Mouse (Mus musculus): ENCODE results near the gene Pim1. TPM values are rescaled to one million over a fixed set of nuclear protein-coding genes. Genes with fewer than 3 reads are reported as not detected.
"Not testable (repeated sequence)": the region's sequence is repeated elsewhere in the genome, so short reads cannot be mapped to it uniquely, and the experiment has no call there.

Pim1 gene
- polyA plus RNA-seq, 1 experiment = 35.8 TPM

DNA sequence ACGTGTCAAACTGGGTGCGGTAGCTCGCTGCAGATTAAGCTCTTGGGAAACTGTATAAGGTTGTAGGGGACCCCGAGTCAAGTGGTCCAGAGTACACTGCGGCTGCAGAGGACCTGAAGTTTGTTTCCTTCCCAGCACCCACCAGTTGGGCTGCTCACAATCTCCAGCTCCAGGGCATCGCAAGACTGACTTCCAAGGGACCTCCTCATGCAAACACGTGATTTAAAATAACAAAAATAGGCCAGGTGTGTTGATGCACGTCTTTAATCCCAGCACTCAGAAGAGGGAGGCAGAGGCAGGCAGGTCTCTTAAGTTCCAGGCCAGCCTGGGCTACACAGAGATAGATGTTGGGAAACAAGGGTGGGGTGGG lies 38.7 kb upstream of the Pim1 start:
- WGBS = 55% methylated on average over 8 of the region's 8 CpGs
- Histone ChIP-seq H3K4me3 (replicated peaks; ENCODE audit: extremely low read depth, low read depth, low read length) (no peak overlapping the region), H3K4me1 (ENCODE audit: control insufficient read depth, insufficient read depth, low read length) (no peaks in the 10 kb centered on the region; the same call in 1 of the 2 replicates)
- TF ChIP-seq CTCF (IDR thresholded peaks at IDR 0.05; ENCODE audit: insufficient read depth, low read length) = no peak
- no peak for DNase-seq

DNA sequence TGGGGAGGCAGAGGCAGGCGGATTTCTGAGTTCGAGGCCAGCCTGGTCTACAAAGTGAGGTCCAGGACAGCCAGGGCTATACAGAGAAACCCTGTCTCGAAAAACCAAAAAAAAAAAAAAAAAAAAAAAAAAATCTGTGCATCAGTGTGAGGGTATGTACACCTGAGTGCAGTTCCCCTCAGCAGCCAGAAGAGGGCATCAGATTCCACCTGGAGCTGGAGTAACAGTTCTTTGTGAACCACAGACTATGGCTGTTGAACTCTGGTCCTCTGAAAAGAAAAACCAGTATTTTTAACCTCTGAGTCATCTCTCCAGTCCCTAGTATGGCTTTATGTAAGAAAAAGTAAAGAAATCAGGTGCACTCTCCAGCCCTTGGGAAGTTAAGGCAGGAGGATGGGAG lies 36.4 kb upstream of the Pim1 start:
- not testable (repeated sequence) for H3K4me3 ChIP-seq (replicated peaks; ENCODE audit: extremely low read depth, low read depth, low read length); DNase-seq; H3K4me1 ChIP-seq (ENCODE audit: control insufficient read depth, insufficient read depth, low read length)
- 96% methylated on average over 2 of the region's 3 CpGs for WGBS

DNA sequence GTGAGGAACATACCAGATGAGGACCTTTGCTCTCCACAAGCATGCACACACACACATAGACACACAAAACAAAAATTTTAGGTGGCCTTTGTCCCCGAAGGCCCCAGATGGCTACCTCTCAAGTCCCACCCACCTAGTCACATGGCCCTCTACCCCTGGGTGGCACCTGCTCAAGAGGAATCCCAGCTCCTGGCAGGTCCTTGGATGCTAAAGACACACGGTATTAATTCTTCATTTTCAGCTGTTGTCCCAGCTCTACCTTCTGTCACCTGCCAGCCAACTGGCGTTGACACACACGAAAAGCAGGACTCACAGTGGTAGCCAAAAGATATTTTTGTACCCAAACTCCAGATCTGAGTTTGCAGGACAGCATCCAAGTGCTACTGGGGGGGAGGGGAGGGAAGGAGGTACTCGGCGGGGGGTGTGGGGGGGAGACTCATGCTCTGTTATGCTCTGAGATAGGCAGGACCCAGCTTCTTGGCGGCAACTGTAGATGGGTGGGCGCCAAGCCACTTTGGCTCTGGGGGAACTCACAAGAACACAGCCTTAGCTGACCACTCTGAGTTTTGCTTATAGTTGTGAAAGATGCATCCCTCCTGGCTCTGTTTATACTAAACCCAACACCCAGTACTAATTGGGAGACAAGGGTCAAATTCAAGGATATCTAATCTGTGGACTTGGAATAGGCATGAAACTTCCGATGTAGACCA lies 35.0 kb upstream of the Pim1 start:
- no peak for DNase-seq
- WGBS = 70% methylated on average over 9 of the region's 9 CpGs
- no peak for TF ChIP-seq CTCF (IDR thresholded peaks at IDR 0.05; ENCODE audit: insufficient read depth, low read length)
- TF ChIP-seq POLR2A (IDR thresholded peaks at IDR 0.05; ENCODE audit: borderline replicate concordance, extremely low read depth, low read depth, low read length) = no peak
- Histone ChIP-seq H3K4me3 (replicated peaks; ENCODE audit: extremely low read depth, low read depth, low read length) (no peak overlapping the region), H3K4me1 (ENCODE audit: control insufficient read depth, insufficient read depth, low read length) (peaks cover 10% of the 10 kb centered on the region; the same call in 1 of the 2 replicates)

- Histone ChIP-seq H3K4me3 (replicated peaks; ENCODE audit: extremely low read depth, low read depth, low read length) (no peak overlapping the region), H3K4me1 (ENCODE audit: control insufficient read depth, insufficient read depth, low read length) (peaks cover 10% of the 10 kb centered on the region; the same call in 1 of the 2 replicates)
- WGBS = 96% methylated on average over 4 of the region's 4 CpGs
- no peak for TF ChIP-seq CTCF (IDR thresholded peaks at IDR 0.05; ENCODE audit: insufficient read depth, low read length)
- no peak for TF ChIP-seq POLR2A (IDR thresholded peaks at IDR 0.05; ENCODE audit: borderline replicate concordance, extremely low read depth, low read depth, low read length)
- DNase-seq = no peak
Measured at GRCm38 (mm10) chr17:29456476-29456875, 34.1 kb upstream of the Pim1 start.

GRCm38 (mm10) chr17:29456926-29457325 lies 33.6 kb upstream of the Pim1 start:
- no peak overlapping the region for H3K4me3 ChIP-seq (replicated peaks; ENCODE audit: extremely low read depth, low read depth, low read length)
- DNase-seq = no peak
- H3K4me1 ChIP-seq (ENCODE audit: control insufficient read depth, insufficient read depth, low read length) = peaks cover 10% of the 10 kb centered on the region; the same call in 1 of the 2 replicates
- no peak for TF ChIP-seq POLR2A (IDR thresholded peaks at IDR 0.05; ENCODE audit: borderline replicate concordance, extremely low read depth, low read depth, low read length)
- TF ChIP-seq CTCF (IDR thresholded peaks at IDR 0.05; ENCODE audit: insufficient read depth, low read length) = no peak
- WGBS = 79% methylated on average over 2 of the region's 2 CpGs

- TF ChIP-seq CTCF (IDR thresholded peaks at IDR 0.05; ENCODE audit: insufficient read depth, low read length) (no peak), POLR2A (IDR thresholded peaks at IDR 0.05; ENCODE audit: borderline replicate concordance, extremely low read depth, low read depth, low read length) (no peak)
- Histone ChIP-seq H3K4me1 (ENCODE audit: control insufficient read depth, insufficient read depth, low read length) (peaks cover 10% of the 10 kb centered on the region; the same call in 1 of the 2 replicates), H3K4me3 (replicated peaks; ENCODE audit: extremely low read depth, low read depth, low read length) (no peak overlapping the region)
- WGBS = 68% methylated on average over 11 of the region's 11 CpGs
- peak; percentile 22 for DNase-seq
Measured at GRCm38 (mm10) chr17:29457795-29458560, 32.6 kb upstream of the Pim1 start.

- WGBS = 10% methylated on average over 24 of the region's 24 CpGs
- peak; percentile 42 for DNase-seq
- Histone ChIP-seq H3K4me3 (replicated peaks; ENCODE audit: extremely low read depth, low read depth, low read length) (no peak overlapping the region), H3K4me1 (ENCODE audit: control insufficient read depth, insufficient read depth, low read length) (peaks cover 10% of the 10 kb centered on the region; the same call in 1 of the 2 replicates)
- no peak for TF ChIP-seq CTCF (IDR thresholded peaks at IDR 0.05; ENCODE audit: insufficient read depth, low read length)
- no peak for TF ChIP-seq POLR2A (IDR thresholded peaks at IDR 0.05; ENCODE audit: borderline replicate concordance, extremely low read depth, low read depth, low read length)
Measured at GRCm38 (mm10) chr17:29459321-29460118, 31.0 kb upstream of the Pim1 start.

- TF ChIP-seq POLR2A (IDR thresholded peaks at IDR 0.05; ENCODE audit: borderline replicate concordance, extremely low read depth, low read depth, low read length) (no peak), CTCF (IDR thresholded peaks at IDR 0.05; ENCODE audit: insufficient read depth, low read length) (no peak)
- H3K4me3 ChIP-seq (replicated peaks; ENCODE audit: extremely low read depth, low read depth, low read length) = no peak overlapping the region
- WGBS = 20% methylated on average over 5 of the region's 5 CpGs
- H3K4me1 ChIP-seq (ENCODE audit: control insufficient read depth, insufficient read depth, low read length) = peaks cover 15% of the 10 kb centered on the region
- no peak for DNase-seq
Measured at GRCm38 (mm10) chr17:29460119-29460505, 30.4 kb upstream of the Pim1 start.

GRCm38 (mm10) chr17:29463627-29464026 lies 26.9 kb upstream of the Pim1 start:
- TF ChIP-seq CTCF (IDR thresholded peaks at IDR 0.05; ENCODE audit: insufficient read depth, low read length) (no peak), POLR2A (IDR thresholded peaks at IDR 0.05; ENCODE audit: borderline replicate concordance, extremely low read depth, low read depth, low read length) (no peak)
- no peak overlapping the region for H3K4me3 ChIP-seq (replicated peaks; ENCODE audit: extremely low read depth, low read depth, low read length)
- DNase-seq = no peak
- H3K4me1 ChIP-seq (ENCODE audit: control insufficient read depth, insufficient read depth, low read length) = peaks cover 15% of the 10 kb centered on the region
- WGBS = 61% methylated on average over 13 of the region's 13 CpGs

Measured in lung, adult 2 months (tissue).